Mouse (Mus musculus): ENCODE results near the gene Gm21974. TPM values are rescaled to one million over a fixed set of nuclear protein-coding genes. Genes with fewer than 3 reads are reported as not detected.
A peak's percentile ranks its signal among the peaks of the same experiment; 100 is the strongest.

Gene Gm21974
- total and polyA plus RNA-seq, 3 experiments, result not detected

DNA sequence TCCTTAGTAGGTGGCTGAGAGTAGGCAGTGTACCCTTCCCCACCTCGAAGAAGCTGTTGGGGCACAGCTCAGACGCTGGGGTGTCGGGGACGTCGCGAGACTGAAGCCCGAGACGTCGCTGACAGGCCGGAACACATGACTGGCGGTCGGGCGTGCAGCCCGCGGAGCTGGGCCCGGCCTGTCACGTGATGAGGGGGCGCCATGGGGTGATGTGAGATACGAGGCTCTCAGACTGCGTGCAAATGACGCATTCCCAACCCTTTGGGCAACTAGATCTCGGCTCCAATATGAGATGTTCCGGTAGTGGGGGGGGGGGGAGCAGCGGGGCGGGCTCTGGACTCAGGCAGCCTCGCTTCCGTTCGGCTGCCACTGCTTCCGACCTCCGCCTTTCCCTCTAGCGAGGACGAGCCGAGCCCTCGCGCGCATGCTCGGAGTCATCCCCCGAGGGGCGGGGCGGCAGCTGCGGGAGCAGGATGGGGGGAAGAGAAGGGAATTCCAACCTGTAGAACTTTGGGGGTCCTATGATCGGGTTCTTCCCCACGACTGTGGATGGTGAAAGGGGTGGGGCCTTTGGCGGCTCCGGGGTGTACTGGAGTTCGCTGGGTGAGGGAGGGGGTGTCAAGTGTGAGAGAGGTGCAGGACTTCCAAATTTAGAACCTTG is 53.8 kb downstream of the Gm21974 start:
- Histone ChIP-seq H3K4me1 (ENCODE audit: control insufficient read depth in 1 of 2, insufficient read depth in 2 of 2) (peaks cover 2 to 13% of the 10 kb centered on the region in 2 experiments; a peak in 3 of 4 replicates), H3K9ac (ENCODE audit: insufficient read depth, low read depth) (peak overlapping the region; percentile 74), H3K4me2 (ENCODE audit: insufficient read depth, low read depth, poor library complexity, severe bottlenecking) (peak overlapping the region; percentile 41), H3K4me3 (replicated peaks in 1 of 3; ENCODE audit: low read depth in 2 of 3, low read length in 2 of 3, poor library complexity in 1 of 3) (peak overlapping the region; percentile 65 to 87 (median 77)), H3K27me3 (replicated peaks) (no peaks in the 10 kb centered on the region), H3K9me3 (replicated peaks; ENCODE audit: low read length) (no peaks in the 10 kb centered on the region), H3K36me3 (replicated peaks in 1 of 2; ENCODE audit: control insufficient read depth in 1 of 2, insufficient read depth in 1 of 2, low read length in 1 of 2) (peaks cover 18 to 30% of the 10 kb centered on the region in 2 experiments), H3K79me2 (replicated peaks; ENCODE audit: control insufficient read depth, extremely low read depth, insufficient read depth, poor library complexity, severe bottlenecking) (no peaks in the 10 kb centered on the region), H3K27ac (ENCODE audit: insufficient read depth, low read depth) (peak overlapping the region; percentile 58)
- peak; percentile 90 for DNase-seq (ENCODE audit: extremely low read depth)
- TF ChIP-seq CHD2 (IDR thresholded peaks at IDR 0.05; ENCODE audit: low read length) (peak; percentile 97), ZMIZ1 (IDR thresholded peaks at IDR 0.05; ENCODE audit: low read depth, low read length) (no peak; the same call in 1 of the 2 replicates), MYC (IDR thresholded peaks at IDR 0.05; ENCODE audit: low read depth, low read length) (peak; percentile 32; the same call in 1 of the 2 replicates), RCOR1 (conservative IDR thresholded peaks at IDR 0.05; ENCODE audit: low read depth, low read length) (0 out of 2 replicates have a peak, but pooled peaks have one; percentile 14), HCFC1 (IDR thresholded peaks at IDR 0.05; ENCODE audit: low read depth, low read length) (peak; percentile 43), CHD1 (IDR thresholded peaks at IDR 0.05; ENCODE audit: low read depth, low read length) (no peak; the same call in 1 of the 2 replicates), SMC3 (IDR thresholded peaks at IDR 0.05; ENCODE audit: low read depth, low read length) (no peak), BHLHE40 (IDR thresholded peaks at IDR 0.05; ENCODE audit: low read depth, low read length) (peak; percentile 95), MAZ (IDR thresholded peaks at IDR 0.05; ENCODE audit: low read depth, low read length) (peak; percentile 88), TBP (conservative IDR thresholded peaks at IDR 0.05; ENCODE audit: low read depth, low read length) (no peak), NELFE (IDR thresholded peaks at IDR 0.05; ENCODE audit: low read depth, low read length) (peak; percentile 44; the same call in 1 of the 2 replicates), POLR2A (IDR thresholded peaks at IDR 0.05; ENCODE audit: low read depth, low read length) (peak; percentile 63; the same call in 1 of the 2 replicates), USF2 (conservative IDR thresholded peaks at IDR 0.05; ENCODE audit: low read depth, low read length) (peak; percentile 76), RAD21 (IDR thresholded peaks at IDR 0.05; ENCODE audit: low read depth, low read length) (no peak), ELF1 (IDR thresholded peaks at IDR 0.05; ENCODE audit: low read depth, low read length) (peak; percentile 70), ETS1 (conservative IDR thresholded peaks at IDR 0.05; ENCODE audit: low read depth, low read length) (peak; percentile 62; the same call in 1 of the 2 replicates), USF1 (IDR thresholded peaks at IDR 0.05; ENCODE audit: low read depth, low read length) (peak; percentile 91), EP300 (IDR thresholded peaks at IDR 0.05; ENCODE audit: low read length) (no peak), MXI1 (IDR thresholded peaks at IDR 0.05; ENCODE audit: low read depth, low read length) (peak; percentile 79; the same call in 1 of the 2 replicates), ZNF384 (IDR thresholded peaks at IDR 0.05; ENCODE audit: low read depth, low read length) (no peak), JUN (IDR thresholded peaks at IDR 0.05; ENCODE audit: insufficient read depth, low read depth, low read length) (no peak), PAX5 (IDR thresholded peaks at IDR 0.05; ENCODE audit: low read length) (no peak), MAX (IDR thresholded peaks at IDR 0.05; ENCODE audit: low read length) (peak; percentile 98), NRF1 (IDR thresholded peaks at IDR 0.05; ENCODE audit: low read depth, low read length) (peak; percentile 90), TCF12 (IDR thresholded peaks at IDR 0.05; ENCODE audit: low read depth, low read length) (peak; percentile 45; the same call in 1 of the 2 replicates), SIN3A (IDR thresholded peaks at IDR 0.05; ENCODE audit: low read length) (peak; percentile 47; the same call in 1 of the 2 replicates)
- in situ Hi-C loops (cut with MboI; ENCODE audit: low pct_ligation_motif_present, low pct_unique_long_range_greater_than_20kb, low sequenced_read_pairs) (no loop called here), dilution Hi-C loops (cut with MboI; ENCODE audit: extremely low pct_ligation_motif_present, extremely low pct_unique_long_range_greater_than_20kb, low sequenced_read_pairs) (no loop called here)
